Mouse (Mus musculus) gastrocnemius, postnatal 36 days (tissue): ENCODE data around the gene Mamstr. TPM values are rescaled to one million over a fixed set of nuclear protein-coding genes. Genes with fewer than 3 reads are reported as not detected.

ENCODE experiments used
- DNase-seq, 2 experiments: peaks; one replicate each; pipeline ENCODE4 v3.0.0; 2022
- intact Hi-C: fragments of 180-260 bp; cut with DNase I; formaldehyde crosslinking; loops from one replicate; pipeline ENCODE4 v1.15.1; 2025
- long read RNA-seq, 2 experiments: library from polyadenylated mRNA; stranded (forward); transcript quantifications; one replicate each; pipeline ENCODE4 v2.0.0; 2021
- total RNA-seq, 2 experiments: library from RNA; stranded (reverse); gene quantifications; 2 replicates each; pipeline ENCODE4 v1.2.3; 2021

The Mamstr gene
- 10 to 100 TPM; 45.7 to 49.7 TPM for total RNA-seq
- long read RNA-seq, experiment 1, transcript Mamstr-201 (10 exons, 1,606 nt) = major isoform, 7 of 16 reads
- long read RNA-seq, experiment 1, partial matches to known transcripts = 6 of 16 reads
- long read RNA-seq, experiment 1, other reads (novel, unspliced or antisense) = 3 of 16 reads
- long read RNA-seq, experiment 2, transcript Mamstr-201 (10 exons, 1,606 nt) = major isoform, 6 of 39 reads
- long read RNA-seq, experiment 2, partial matches to known transcripts = 21 of 39 reads
- long read RNA-seq, experiment 2, other reads (novel, unspliced or antisense) = 10 of 39 reads

DNA sequence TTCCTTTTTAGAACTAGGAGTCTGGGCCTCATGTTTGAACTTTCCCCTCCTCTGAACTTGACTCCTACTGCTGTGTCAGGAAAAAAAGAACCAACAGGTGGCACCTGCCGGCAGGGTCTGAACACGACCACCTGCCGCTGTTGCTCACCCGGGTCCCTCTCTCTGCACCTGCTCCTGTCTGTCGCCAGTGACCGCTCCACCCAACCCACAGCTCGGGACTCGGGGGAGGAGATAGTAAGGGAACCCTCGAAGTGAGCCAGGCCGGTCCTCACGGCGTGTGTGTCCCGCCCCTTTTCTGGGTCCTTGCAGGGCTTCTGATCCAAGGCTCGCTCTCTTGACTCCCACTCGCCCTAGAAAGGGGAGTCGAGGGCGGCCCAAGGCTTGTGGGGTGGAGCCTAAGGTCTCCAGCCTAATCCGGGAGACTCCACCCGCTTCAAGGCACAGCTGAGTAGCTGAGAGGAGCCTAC lies at the start of gene Mamstr:
Mamstr (plus strand) TSS at position 417 of the 467 bp plus-strand sequence.
- DNase-seq = peak; percentile 57 to 75
- intact Hi-C loops = no loop called here

GRCm38 (mm10) chr7:45590874-45591273 lies 48.9 kb upstream of the Mamstr start:
- DNase-seq = no peak
- intact Hi-C loops = no loop called here

DNA sequence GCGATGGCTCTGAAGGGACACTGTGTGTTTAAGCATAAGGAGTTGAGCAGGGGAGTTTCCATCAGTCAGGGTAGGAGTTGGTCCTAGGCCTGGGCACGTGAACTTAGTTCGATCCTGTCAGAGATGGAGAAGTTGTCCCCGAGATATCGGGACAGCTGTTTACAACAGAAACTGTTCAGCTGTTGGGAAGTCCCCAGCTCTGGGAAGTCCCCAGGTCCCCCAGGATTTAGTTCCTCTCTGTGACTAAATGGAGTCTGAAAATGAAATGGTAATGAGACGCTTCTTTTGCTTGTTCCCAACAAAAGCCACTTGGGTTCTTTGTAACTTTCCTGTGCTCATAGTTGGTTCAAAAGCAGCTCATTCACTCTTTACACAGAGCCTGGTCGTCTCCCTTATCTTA lies 47.9 kb upstream of the Mamstr start:
- intact Hi-C loops = no loop called here
- no peak for DNase-seq

DNA sequence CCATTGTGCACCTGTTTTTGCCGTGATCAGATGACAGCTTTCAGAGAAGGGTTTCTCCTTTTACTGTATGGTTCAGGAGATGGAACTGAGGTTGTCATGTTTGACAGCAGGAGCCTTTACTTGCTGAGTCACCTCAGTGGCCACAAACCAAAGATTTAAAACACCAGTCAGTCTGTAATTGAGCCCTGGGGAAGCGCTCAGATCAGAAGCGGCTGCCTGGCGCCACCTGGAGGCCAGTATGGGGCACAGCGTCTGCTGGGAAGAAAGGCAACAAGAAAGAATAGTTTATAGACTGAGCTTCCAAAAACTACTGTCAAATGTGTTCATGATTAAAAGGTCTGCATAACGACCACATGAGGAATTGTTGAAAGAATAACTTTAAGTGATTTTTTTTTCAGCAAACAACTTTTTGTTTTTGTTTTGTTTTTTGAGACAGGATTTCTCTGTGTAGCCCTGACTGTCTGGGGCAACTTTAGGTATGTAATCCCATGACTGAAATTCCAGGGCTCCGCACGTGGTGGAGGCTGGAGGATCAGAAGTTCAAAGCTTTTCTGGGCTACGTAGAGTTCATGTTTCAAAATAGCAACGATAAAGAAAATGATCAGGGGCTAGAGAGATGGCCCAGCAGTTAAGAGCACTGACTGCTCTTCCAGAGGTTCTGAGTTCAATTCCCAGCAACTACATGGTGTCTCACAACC lies 46.5 kb upstream of the Mamstr start:
- peak; percentile 68 to 73 for DNase-seq
- intact Hi-C loops = no loop called here

GRCm38 (mm10) chr7:45595176-45595575 lies 44.6 kb upstream of the Mamstr start:
- DNase-seq = no peak
- intact Hi-C loops = loop anchor here (2.0 kb wide), 1 partner anchor 18 kb away; no protein-coding TSS in a partner anchor

- DNase-seq = no peak
- intact Hi-C loops = no loop called here
These were observed 43.7 kb upstream of the Mamstr start for GRCm38 (mm10) chr7:45596107-45596506.

DNA sequence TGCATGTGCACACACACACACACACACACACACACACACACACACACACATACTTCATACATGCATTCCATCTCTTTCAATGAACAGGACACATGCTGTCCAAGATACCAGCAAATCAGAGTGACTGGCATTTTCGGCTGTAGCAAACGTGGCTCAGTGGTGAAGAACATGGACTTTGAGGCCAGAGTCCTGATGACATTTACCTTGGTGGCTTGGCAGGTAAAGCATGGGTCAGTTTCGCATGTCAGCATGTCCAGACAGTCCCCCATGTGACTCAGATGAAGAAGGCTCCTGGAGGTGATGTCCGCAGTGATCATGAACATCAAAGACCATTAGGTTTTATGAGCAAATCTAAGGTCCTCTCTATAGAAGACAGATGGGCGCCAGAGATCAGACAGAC lies 42.8 kb upstream of the Mamstr start:
- intact Hi-C loops = loop anchor here (1.0 kb wide), 1 partner anchor 11 kb away; no protein-coding TSS in a partner anchor
- no peak for DNase-seq

- DNase-seq = no peak
- intact Hi-C loops = loop anchor here (1.0 kb wide), 1 partner anchor 11 kb away; no protein-coding TSS in a partner anchor
These were observed 42.2 kb upstream of the Mamstr start for GRCm38 (mm10) chr7:45597527-45597926.

GRCm38 (mm10) chr7:45598960-45599879 lies 40.6 kb upstream of the Mamstr start:
- intact Hi-C loops = no loop called here
- DNase-seq = no peak

DNA sequence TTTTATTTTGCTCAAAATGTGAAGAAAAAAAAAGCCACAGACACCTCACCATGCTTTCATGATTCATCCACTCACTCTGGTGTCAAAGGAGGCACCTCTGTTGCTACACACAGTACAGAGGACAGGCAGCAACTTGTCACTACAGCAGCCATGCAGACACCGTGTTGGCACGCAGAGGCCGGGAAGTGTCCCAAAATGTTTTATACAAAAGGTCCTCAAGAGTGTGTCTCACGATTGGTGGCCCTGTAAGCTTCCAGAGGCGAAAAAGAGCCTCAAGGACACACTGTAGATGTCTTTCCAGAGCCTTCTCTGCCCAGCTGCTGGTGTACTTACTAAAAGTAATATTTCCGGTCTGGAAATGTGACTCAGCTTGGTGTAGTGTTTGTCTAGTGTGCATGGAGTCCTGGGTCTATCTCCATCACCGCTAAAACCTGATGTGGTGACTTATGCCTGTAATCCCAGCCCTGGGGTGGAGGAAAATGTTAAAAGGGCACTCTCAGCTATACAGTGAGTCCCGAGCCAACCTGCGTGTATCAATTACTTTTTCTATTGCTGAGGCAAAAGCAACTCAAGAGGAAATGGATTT lies 34.0 kb upstream of the Mamstr start:
- intact Hi-C loops = no loop called here
- DNase-seq = no peak

DNA sequence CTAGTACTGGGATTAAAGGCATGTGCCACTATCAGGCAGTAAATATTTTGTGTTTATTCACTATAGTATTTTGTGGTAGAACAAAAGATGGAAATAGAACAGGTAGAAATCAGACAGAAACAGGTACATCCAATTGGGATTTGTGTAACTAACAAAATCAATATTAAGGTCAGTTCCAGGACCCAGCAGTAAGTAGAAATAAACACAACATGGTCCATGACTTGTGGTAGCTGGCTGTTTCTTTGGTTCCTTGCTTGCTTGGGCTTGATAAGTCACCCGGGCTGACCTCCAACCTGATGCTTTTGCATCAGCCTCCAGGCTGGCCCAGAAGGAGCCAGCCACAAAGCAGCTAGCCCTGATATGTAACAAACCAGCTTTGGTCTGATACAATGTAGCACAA lies 30.3 kb upstream of the Mamstr start:
- DNase-seq = no peak
- intact Hi-C loops = no loop called here

GRCm38 (mm10) chr7:45616277-45616676 lies 23.5 kb upstream of the Mamstr start:
- intact Hi-C loops = loop anchor here (5.0 kb wide), 1 partner anchor 51 kb away; the partner anchor contains the start of gene Fut2
- DNase-seq = no peak

- DNase-seq = no peak
- intact Hi-C loops = loop anchor here (5.0 kb wide), 1 partner anchor 50 kb away; the partner anchor contains the start of gene Fut2
These were observed 22.6 kb upstream of the Mamstr start, which contains the start of gene Fut1 for GRCm38 (mm10) chr7:45617042-45617695. Gene Fut1 (plus strand): TSS chr7:45617289.

- intact Hi-C loops = loop anchor here (5.0 kb wide), 1 partner anchor 49 kb away; the partner anchor contains the start of gene Fut2
These were observed 21.5 kb upstream of the Mamstr start for GRCm38 (mm10) chr7:45618316-45618715.

GRCm38 (mm10) chr7:45619592-45619991 lies 20.2 kb upstream of the Mamstr start:
- no peak for DNase-seq
- intact Hi-C loops = loop anchor here (5.0 kb wide), 1 partner anchor 48 kb away; the partner anchor contains the start of gene Fut2

More at GRCm38 (mm10) chr7:45618316-45618715, 21.5 kb upstream of the Mamstr start:
- no peak for DNase-seq

DNA sequence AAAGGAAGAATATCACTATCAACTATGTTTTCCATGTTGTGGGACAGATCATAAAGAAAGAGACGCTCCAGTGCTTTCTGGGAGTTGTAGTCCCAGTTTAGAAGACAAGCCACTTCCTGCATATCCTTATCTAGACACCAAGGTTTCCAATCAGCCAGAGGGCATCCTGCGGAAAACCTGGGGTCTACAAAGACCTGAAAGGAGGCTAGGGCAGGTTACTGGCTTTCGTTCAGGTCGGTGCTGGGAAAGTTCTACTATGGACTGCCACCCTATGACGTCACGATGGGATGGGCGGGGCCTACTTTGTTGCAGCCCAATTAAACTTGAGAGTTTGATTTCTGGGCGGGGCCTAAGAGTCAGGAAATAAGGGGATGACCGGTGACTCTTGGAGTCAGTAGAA lies 18.3 kb upstream of the Mamstr start, which contains the start of gene Izumo1:
Izumo1 (plus strand) TSS at position 369 of the 400 bp plus-strand sequence.
- intact Hi-C loops = no loop called here
- no peak for DNase-seq

DNA sequence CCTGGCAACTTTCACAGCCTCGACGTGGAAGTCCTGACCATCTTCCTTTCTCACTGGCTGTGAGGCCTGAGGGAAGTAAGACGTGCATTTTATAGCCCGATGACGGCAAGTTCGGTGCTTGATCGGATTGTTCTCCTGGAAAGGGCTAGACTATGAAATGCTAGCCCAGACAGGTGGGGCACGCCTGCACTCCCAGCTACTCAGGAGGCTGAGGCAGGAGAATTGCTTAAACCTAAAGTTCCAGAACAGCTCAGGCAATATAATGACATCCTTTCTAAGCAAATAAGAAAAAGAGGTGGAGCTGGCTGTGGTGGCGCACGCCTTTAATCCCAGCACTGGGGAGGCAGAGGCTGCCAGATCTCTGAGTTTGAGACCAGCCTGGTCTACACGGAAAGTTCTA lies 16.3 kb upstream of the Mamstr start:
- intact Hi-C loops = no loop called here
- DNase-seq = no peak

DNA sequence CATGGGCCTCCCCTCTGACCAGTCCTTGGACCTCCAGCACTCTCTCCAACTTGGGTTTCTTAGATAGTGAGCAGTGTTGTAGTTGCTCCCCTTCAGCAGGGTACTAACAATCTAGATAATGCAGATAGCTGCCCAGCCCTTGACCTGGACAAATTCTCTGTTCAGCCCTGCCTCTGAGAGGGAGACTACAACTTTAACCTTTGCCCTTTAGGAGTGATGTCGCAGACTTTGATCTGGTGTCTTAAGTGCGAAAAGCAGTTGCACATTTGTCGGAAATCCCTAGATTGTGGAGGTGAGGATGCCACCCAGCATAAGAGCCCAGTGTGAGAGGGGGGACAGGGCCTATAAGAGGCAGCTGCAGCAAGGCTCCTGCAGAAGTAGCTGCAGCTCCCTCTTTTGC lies 15.1 kb upstream of the Mamstr start:
- intact Hi-C loops = no loop called here
- no peak for DNase-seq

DNA sequence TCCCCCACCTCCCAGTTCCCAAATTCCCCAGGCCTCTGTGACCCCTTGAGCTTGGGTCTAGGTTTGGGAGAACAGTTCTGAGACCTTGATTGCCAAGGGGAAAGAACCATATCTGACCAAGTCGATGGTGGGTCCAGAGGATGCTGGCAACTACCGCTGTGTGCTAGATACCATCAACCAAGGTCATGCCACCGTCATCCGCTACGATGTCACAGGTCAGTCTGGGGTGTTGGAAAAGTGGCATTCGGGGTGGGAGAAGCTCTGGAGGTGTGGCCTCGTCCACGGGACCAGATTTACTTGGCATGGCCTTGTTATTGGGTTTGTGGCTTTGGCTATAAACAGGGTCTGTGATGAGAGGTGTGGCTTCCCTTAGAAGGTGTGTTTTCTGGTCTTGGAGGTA lies 14.3 kb upstream of the Mamstr start:
- intact Hi-C loops = no loop called here
- DNase-seq = no peak
